Mouse (Mus musculus): Measurements from ENCODE around the gene Erich6.
"Not testable (repeated sequence)": the region's sequence is repeated elsewhere in the genome, so short reads cannot be mapped to it uniquely, and the experiment has no call there.

Gene Erich6

DNA sequence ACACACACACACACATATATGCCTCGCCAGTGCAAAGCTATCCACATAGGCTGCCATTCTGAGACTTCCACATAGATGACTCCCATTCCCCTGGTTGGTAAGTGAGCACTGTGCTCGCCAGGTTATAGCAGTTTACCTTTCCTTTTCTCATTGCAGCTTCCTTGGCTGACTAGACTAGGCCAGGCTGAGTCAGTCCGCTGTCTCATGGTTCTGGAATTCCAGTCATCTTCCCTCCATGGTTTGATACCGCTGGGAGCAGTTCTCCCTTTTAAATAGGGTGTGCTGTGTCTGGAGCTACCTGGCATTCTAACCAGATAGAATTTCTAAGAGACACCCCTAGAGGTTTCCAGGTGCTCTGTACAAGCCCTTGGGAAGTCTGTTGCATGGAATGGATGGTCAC lies 9.2 kb upstream of the Erich6 start:
- DNase-seq, result no peak

DNA sequence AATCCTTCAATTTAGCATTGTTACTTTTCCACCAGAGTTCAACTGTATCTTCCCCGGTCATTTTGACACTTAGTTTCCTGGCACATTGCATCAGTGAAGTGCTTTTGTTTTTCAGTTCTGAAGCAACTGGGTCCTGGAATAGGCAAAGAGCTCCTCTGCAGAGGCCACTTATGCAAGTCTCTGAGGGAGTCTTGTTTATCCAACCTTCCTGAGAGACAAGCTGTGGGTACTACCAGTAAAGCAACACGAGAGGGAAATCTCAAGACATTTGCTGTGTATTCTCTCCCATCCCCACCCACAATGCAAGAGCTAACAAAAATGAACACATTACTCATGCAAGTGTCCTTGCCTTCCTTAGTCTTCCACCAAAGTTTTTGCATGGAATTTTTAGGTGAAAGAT lies 5.3 kb downstream of the Erich6 start:
- no peak for DNase-seq

GRCm38 (mm10) chr3:58624981-58625380 lies 12.0 kb downstream of the Erich6 start:
- DNase-seq, result no peak

DNA sequence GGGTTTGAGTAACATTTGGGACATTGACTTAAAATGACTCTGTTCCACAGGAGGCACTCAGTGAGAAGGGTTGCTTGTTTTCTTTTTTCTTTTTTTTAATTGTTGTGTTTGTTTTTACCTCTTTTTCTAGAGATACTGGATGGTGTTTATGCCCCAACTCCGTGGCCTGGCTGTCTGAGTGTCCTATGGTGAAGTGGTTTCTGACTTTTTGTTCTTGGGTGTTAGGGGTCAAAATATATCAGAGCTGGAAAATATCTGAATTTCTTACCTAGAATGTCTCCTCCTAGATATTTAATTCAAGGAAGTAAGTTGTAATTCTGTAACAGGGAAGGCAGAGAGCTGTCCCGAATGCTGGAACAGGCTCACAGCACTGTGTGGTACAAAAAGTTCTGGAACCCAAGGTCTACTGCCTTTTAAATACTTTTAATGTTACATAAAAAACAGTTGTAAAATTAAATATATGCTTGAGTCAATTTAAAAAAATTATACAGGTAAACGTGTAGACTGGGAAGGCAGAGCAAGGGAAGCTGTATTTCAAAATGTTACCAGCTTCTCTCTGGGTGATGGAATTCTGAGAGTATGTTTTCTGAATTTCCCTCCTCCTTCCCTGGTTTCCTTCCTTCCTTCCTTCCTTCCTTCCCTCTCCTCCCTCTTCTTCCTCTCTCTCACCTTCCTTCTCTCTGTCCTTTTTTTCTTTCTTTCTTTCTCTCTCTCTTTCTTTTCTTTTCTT lies 14.2 kb downstream of the Erich6 start:
- no peak for DNase-seq

DNA sequence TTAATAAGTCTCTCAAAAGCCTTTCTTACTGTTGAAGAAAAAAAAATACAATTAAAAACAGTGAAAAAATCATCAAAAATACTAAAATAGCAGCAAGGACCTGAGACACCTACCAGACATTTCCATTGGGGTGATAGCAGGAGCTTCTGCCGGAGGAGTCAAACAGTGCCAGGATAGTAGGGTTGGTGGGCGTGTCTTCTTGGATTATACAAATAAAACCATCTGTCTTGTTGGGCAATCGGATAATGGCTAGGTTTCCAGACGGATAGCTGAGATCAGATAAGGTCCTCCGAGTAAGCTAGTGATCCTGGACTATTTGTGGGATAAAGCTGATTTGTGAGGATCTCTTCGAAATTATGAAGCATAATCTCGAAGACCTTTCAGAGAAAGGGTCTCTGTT lies 15.9 kb downstream of the Erich6 start:
- DNase-seq, result no peak

GRCm38 (mm10) chr3:58609985-58610384 lies 27.0 kb downstream of the Erich6 start:
- DNase-seq, result no peak

- no peak for DNase-seq
Measured at GRCm38 (mm10) chr3:58608506-58608905, 28.5 kb downstream of the Erich6 start.

DNA sequence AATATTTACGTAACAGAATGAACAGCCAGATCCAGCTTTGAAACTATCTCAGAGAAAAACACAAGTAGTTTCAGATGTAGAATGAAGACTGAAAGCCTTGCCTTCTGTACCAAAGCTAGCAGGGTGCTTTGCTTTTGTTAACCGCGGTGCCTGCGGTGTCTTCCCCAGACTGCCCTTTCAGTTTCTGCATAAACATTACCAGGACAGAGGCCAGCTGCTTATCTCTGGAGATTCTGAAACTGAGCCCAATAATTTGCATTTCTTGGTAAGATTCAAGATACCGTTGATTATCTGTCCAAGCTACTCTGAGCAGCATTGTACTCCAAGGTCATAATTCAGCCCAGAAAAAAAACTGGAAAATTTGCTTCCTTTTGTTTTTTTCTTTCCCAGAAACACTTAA lies 43.4 kb downstream of the Erich6 start:
- no peak for DNase-seq

DNA sequence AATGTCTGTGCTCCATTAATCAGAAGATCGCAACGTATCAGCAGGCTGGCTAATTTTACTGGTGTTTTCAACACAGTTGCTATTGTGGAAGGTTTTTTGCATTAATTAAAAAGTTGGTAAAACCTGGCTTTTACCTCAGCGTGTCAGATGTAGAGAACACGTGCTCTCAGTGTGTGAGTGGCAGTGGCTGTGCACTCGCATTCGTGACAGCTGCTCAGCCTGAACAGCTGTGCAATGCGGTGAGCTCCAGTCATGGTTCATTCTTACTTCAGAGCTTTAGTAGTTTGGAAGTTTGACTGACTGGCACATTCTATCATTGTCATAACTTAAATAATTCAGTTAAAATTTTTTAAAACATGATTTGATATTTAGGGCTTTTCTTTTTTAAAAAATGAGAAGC lies 44.3 kb downstream of the Erich6 start:
- DNase-seq, result not testable (repeated sequence)

DNA sequence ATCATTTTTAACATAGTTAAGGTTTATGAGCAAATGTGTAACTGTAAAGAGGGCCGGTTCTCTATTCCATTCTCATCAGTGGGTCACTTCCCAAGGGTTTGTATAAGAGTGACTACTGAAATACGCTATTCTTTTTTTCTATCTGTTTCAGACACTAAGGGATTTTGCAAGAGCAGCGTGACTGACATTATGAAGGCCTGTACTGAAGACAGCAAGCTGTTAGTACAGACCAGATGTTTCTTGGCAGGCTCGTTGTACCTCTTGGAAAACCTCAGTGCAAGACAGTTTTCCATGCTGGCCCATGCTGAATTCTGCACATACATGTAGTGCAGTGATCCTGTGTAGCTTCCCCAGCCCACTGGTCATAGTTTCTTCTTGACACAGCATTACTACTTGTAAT lies 46.5 kb downstream of the Erich6 start:
- not testable (repeated sequence) for DNase-seq

- DNase-seq, result peak; percentile 39 to 54
Measured at GRCm38 (mm10) chr3:58582788-58583426, 54.1 kb downstream of the Erich6 start.

DNA sequence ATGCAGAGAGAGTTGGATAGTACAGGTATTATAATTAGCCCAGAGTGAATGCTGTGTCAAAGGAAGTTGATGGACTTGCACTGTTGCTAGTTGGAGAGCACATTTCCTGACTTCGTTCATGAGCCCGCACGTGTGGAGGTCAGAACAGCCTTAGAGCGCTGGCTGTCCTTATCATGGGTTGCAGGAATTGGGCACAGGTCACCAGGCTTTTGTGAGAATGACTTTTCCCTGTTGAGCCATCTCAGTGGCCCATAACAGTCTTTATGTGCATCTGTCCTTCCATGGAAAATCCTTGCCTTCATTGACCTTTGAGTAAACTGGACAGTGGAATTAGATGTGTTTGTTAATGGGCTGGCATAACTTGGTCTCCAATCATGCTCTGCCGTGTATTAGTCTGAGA lies 54.7 kb downstream of the Erich6 start:
- no peak for DNase-seq

- DNase-seq, result no peak
Measured at GRCm38 (mm10) chr3:58581530-58581929, 55.5 kb downstream of the Erich6 start.

DNA sequence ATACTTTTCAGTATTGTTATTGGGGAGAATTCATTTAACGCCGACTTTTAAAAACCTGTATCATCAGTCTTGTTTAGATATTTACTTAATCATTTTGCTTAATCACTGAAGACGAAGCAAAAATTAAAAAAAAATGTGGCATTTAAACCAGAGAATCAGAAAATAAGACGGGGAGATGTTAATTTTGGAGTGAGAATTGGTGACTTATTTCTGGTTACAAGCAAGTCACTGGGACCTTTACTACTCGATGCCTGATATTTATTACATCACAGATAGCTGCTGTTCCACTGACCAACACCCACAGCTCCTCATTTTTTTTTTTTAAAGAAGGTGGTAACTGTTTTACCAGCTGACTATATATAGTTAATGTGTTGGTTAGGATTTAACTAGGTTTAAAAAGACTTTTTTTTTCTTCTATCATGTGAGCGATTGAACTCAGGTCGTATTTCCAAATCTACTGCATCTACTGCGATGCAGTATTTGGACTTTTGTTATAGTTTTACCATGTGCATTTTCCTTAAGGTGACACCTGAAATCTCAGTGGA lies 59.4 kb downstream of the Erich6 start:
- DNase-seq, result peak in 1 of 2 experiments; percentile 43

- DNase-seq, result peak; percentile 51 to 67
Measured at GRCm38 (mm10) chr3:58577067-58577503, 59.9 kb downstream of the Erich6 start.

- DNase-seq, result peak; percentile 95 to 96
Measured at GRCm38 (mm10) chr3:58576137-58577066, 60.6 kb downstream of the Erich6 start, which contains the start of gene Selenot. TSS of gene Selenot (plus strand) at chr3:58576636.

DNA sequence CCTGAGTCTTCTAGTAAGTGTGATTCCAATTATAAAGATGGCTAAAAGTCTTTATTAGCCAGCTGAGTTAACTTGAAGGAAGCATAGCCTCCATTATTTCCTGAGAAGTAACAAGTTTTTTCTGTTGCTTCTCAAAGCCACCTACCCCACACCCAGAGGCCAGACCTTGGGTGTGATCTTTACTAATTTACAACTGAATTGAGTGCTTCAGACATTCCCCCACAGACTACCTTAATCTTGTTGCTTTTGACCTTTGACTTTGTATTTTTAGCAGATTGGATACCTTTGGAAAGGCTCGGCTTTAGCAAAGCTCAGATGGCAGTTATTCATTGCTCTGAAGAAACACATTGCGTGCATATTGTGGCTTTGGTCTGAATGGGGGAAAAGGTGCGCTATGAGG lies 66.2 kb downstream of the Erich6 start:
- DNase-seq, result no peak
